Mouse (Mus musculus) lung, adult 2 months (tissue): ENCODE measurements at regions not wholly inside any gene's neighbourhood (a gene's known extent, or its start where the extent isn't known, plus 50 kb on each side); places are given as distances from the start of the nearest gene placed in this dataset.

Source experiments
- CTCF ChIP-seq: fragments of 200-500 bp; IDR thresholded peaks from 2 replicates; pipeline ENCODE4 v1.5.1; 2011; ENCODE audit warnings: mild to moderate bottlenecking, low read length, control low read depth; ENCODE audit not compliant: insufficient read depth
- POLR2A ChIP-seq: fragments of 200-500 bp; IDR thresholded peaks from 2 replicates; pipeline ENCODE4 v1.6.1; 2011; ENCODE audit warnings: low read depth, mild to moderate bottlenecking, control low read depth, low read length, borderline replicate concordance; ENCODE audit errors: extremely low read depth

GRCm38 (mm10) chr4:53951003-53951733 is 125.3 kb downstream of the Tmem38b start:
- no peak for TF ChIP-seq POLR2A
- no peak for TF ChIP-seq CTCF
